Mouse (Mus musculus) midbrain, embryonic 12.5 days (tissue): ENCODE results near the gene Maip1. TPM values are rescaled to one million over a fixed set of nuclear protein-coding genes. Genes with fewer than 3 reads are reported as not detected.

Source experiments
- ATAC-seq: fragments of 200-750 bp; cut with Nextera tagmentation; 2 replicates; pipeline ENCODE4 v1.8.0; 2017; ENCODE audit warnings: low read depth, moderate TSS enrichment, moderate library complexity; ENCODE audit not compliant: low FRiP score
- H3K27ac ChIP-seq: fragments of 300-500 bp; sonication (generic); replicated peaks from 2 replicates; pipeline ENCODE4 v1.5.1; 2016; ENCODE audit warnings: mild to moderate bottlenecking
- H3K27me3 ChIP-seq: fragments of 300-500 bp; sonication (generic); 2 replicates; pipeline ENCODE4 v1.6.1; 2016; ENCODE audit warnings: mild to moderate bottlenecking
- H3K36me3 ChIP-seq: fragments of 300-500 bp; sonication (generic); 2 replicates; pipeline ENCODE4 v1.6.1; 2016
- H3K4me1 ChIP-seq: fragments of 300-500 bp; sonication (generic); 2 replicates; pipeline ENCODE4 v1.6.1; 2016
- H3K4me2 ChIP-seq: fragments of 300-500 bp; sonication (generic); replicated peaks from 2 replicates; pipeline ENCODE4 v1.6.1; 2016; ENCODE audit warnings: mild to moderate bottlenecking, moderate library complexity
- H3K4me3 ChIP-seq: fragments of 300-500 bp; sonication (generic); 2 replicates; pipeline ENCODE4 v1.5.1; 2016; ENCODE audit warnings: mild to moderate bottlenecking
- H3K9ac ChIP-seq: fragments of 300-500 bp; sonication (generic); replicated peaks from 2 replicates; pipeline ENCODE4 v1.6.1; 2016; ENCODE audit warnings: mild to moderate bottlenecking, moderate library complexity
- H3K9me3 ChIP-seq: fragments of 300-500 bp; sonication (generic); 2 replicates; pipeline ENCODE4 v1.6.1; 2016; ENCODE audit warnings: mild to moderate bottlenecking
- WGBS: fragments of 180-500 bp; shearing (Covaris S2); methylation state at CpG from one replicate; pipeline ENCODE4 v1.1.7; 2016; 5-methylcytosine and 5-hydroxymethylcytosine counted together
- polyA plus RNA-seq: library from polyadenylated mRNA; unstranded; fragments of >200 nt; fragmentation: Nextera tagmentation; extraction: Ambion mirVana; gene quantifications from 2 replicates; pipeline ENCODE4 v1.2.1, GENCODE M21; 2016

Maip1 gene
- polyA plus RNA-seq, 1 experiment from 2014 or later, result 19.5 TPM

GRCm38 (mm10) chr1:57390993-57391790, 14.9 kb upstream of the Maip1 start:
- no peaks in the 10 kb centered on the region for H3K27me3 ChIP-seq
- H3K4me1 ChIP-seq, result no peaks in the 10 kb centered on the region; the same call in 1 of the 2 replicates
- ATAC-seq, result no peak
- no peaks in the 10 kb centered on the region for H3K9me3 ChIP-seq
- H3K27ac ChIP-seq, result no peak overlapping the region
- 89% methylated on average over 4 of the region's 4 CpGs for WGBS
- peaks cover 33% of the 10 kb centered on the region for H3K36me3 ChIP-seq
- no peak overlapping the region for H3K9ac ChIP-seq
- no peak overlapping the region for H3K4me2 ChIP-seq
- no peak overlapping the region for H3K4me3 ChIP-seq

- H3K27ac ChIP-seq, result no peak overlapping the region
- ATAC-seq, result no peak
- H3K27me3 ChIP-seq, result no peaks in the 10 kb centered on the region
- peaks cover 41% of the 10 kb centered on the region for H3K36me3 ChIP-seq
- H3K4me1 ChIP-seq, result no peaks in the 10 kb centered on the region; the same call in 1 of the 2 replicates
- no peak overlapping the region for H3K4me3 ChIP-seq
- H3K9ac ChIP-seq, result no peak overlapping the region
- H3K9me3 ChIP-seq, result no peaks in the 10 kb centered on the region
- 90% methylated on average over 4 of the region's 4 CpGs for WGBS
- H3K4me2 ChIP-seq, result no peak overlapping the region
Measured at GRCm38 (mm10) chr1:57392417-57392816, 13.7 kb upstream of the Maip1 start.

- 72% methylated on average over 3 of the region's 3 CpGs for WGBS
- Histone ChIP-seq H3K9ac (no peak overlapping the region), H3K4me1 (no peaks in the 10 kb centered on the region), H3K9me3 (no peaks in the 10 kb centered on the region), H3K27ac (no peak overlapping the region), H3K27me3 (no peaks in the 10 kb centered on the region), H3K4me3 (no peak overlapping the region), H3K36me3 (peaks cover 48% of the 10 kb centered on the region), H3K4me2 (no peak overlapping the region)
- ATAC-seq, result no peak
Measured at GRCm38 (mm10) chr1:57394051-57394450, 12.1 kb upstream of the Maip1 start.

- no peak overlapping the region for H3K9ac ChIP-seq
- peaks cover 32% of the 10 kb centered on the region for H3K36me3 ChIP-seq
- no peak overlapping the region for H3K4me3 ChIP-seq
- 92% methylated on average over 2 of the region's 2 CpGs for WGBS
- no peak for ATAC-seq
- no peaks in the 10 kb centered on the region for H3K27me3 ChIP-seq
- no peaks in the 10 kb centered on the region for H3K9me3 ChIP-seq
- no peaks in the 10 kb centered on the region for H3K4me1 ChIP-seq
- H3K27ac ChIP-seq, result no peak overlapping the region
- no peak overlapping the region for H3K4me2 ChIP-seq
Measured at GRCm38 (mm10) chr1:57400321-57400720, 5.8 kb upstream of the Maip1 start.

GRCm38 (mm10) chr1:57400877-57401276, 5.3 kb upstream of the Maip1 start:
- Histone ChIP-seq H3K36me3 (peaks cover 29% of the 10 kb centered on the region), H3K9ac (no peak overlapping the region), H3K27ac (no peak overlapping the region), H3K4me1 (peaks cover 2% of the 10 kb centered on the region; the same call in 1 of the 2 replicates), H3K4me2 (no peak overlapping the region), H3K27me3 (no peaks in the 10 kb centered on the region), H3K9me3 (no peaks in the 10 kb centered on the region), H3K4me3 (no peak overlapping the region)
- WGBS, result 94% methylated on average over 2 of the region's 2 CpGs
- no peak for ATAC-seq

- Histone ChIP-seq H3K27me3 (no peaks in the 10 kb centered on the region), H3K27ac (no peak overlapping the region), H3K4me2 (no peak overlapping the region), H3K9me3 (no peaks in the 10 kb centered on the region), H3K4me1 (peaks cover 2% of the 10 kb centered on the region; the same call in 1 of the 2 replicates), H3K4me3 (no peak overlapping the region), H3K9ac (no peak overlapping the region), H3K36me3 (peaks cover 21% of the 10 kb centered on the region)
- 94% methylated on average over 5 of the region's 5 CpGs for WGBS
- no peak for ATAC-seq
Measured at GRCm38 (mm10) chr1:57402116-57402515, 4.0 kb upstream of the Maip1 start.

- no peak overlapping the region for H3K27ac ChIP-seq
- WGBS, result 93% methylated on average over 2 of the region's 2 CpGs
- H3K36me3 ChIP-seq, result peaks cover 19% of the 10 kb centered on the region
Measured at GRCm38 (mm10) chr1:57408994-57409393, 2.9 kb downstream of the Maip1 start.

GRCm38 (mm10) chr1:57413397-57413796, 7.3 kb downstream of the Maip1 start:
- H3K9me3 ChIP-seq, result no peaks in the 10 kb centered on the region
- 86% methylated on average over 2 of the region's 2 CpGs for WGBS

More at GRCm38 (mm10) chr1:57408994-57409393, 2.9 kb downstream of the Maip1 start:
- Histone ChIP-seq H3K27me3 (no peaks in the 10 kb centered on the region), H3K4me1 (peaks cover 20% of the 10 kb centered on the region), H3K9ac (no peak overlapping the region), H3K4me3 (no peak overlapping the region), H3K9me3 (no peaks in the 10 kb centered on the region), H3K4me2 (no peak overlapping the region)
- no peak for ATAC-seq

GRCm38 (mm10) chr1:57423696-57424095, 17.6 kb downstream of the Maip1 start:
- H3K27ac ChIP-seq, result no peak overlapping the region
- 7% methylated on average over 1 of the region's 1 CpGs for WGBS
- ATAC-seq, result no peak

More at GRCm38 (mm10) chr1:57413397-57413796, 7.3 kb downstream of the Maip1 start:
- no peak for ATAC-seq
- no peak overlapping the region for H3K27ac ChIP-seq
- no peak overlapping the region for H3K4me3 ChIP-seq
- no peak overlapping the region for H3K9ac ChIP-seq
- no peaks in the 10 kb centered on the region for H3K27me3 ChIP-seq
- peaks cover 43% of the 10 kb centered on the region for H3K36me3 ChIP-seq
- no peak overlapping the region for H3K4me2 ChIP-seq
- peaks cover 8% of the 10 kb centered on the region; the same call in 1 of the 2 replicates for H3K4me1 ChIP-seq

GRCm38 (mm10) chr1:57428368-57429308, 22.5 kb downstream of the Maip1 start:
- no peaks in the 10 kb centered on the region for H3K36me3 ChIP-seq
- 52% methylated on average over 16 of the region's 16 CpGs for WGBS
- ATAC-seq, result peak; percentile 84
- peaks cover 18% of the 10 kb centered on the region for H3K4me1 ChIP-seq
- H3K4me3 ChIP-seq, result no peak overlapping the region
- no peak overlapping the region for H3K9ac ChIP-seq
- H3K27ac ChIP-seq, result no peak overlapping the region
- H3K27me3 ChIP-seq, result peaks cover 7% of the 10 kb centered on the region; the same call in 1 of the 2 replicates
- H3K9me3 ChIP-seq, result no peaks in the 10 kb centered on the region
- H3K4me2 ChIP-seq, result peak overlapping the region; percentile 24

More at GRCm38 (mm10) chr1:57423696-57424095, 17.6 kb downstream of the Maip1 start:
- H3K4me3 ChIP-seq, result no peak overlapping the region
- H3K9me3 ChIP-seq, result no peaks in the 10 kb centered on the region
- H3K4me2 ChIP-seq, result no peak overlapping the region
- peaks cover 5% of the 10 kb centered on the region for H3K4me1 ChIP-seq
- no peaks in the 10 kb centered on the region for H3K36me3 ChIP-seq
- H3K27me3 ChIP-seq, result no peaks in the 10 kb centered on the region
- H3K9ac ChIP-seq, result no peak overlapping the region

GRCm38 (mm10) chr1:57429786-57430483, 23.8 kb downstream of the Maip1 start:
- Histone ChIP-seq H3K27ac (peak overlapping the region; percentile 39; the same call in 1 of the 2 replicates), H3K4me2 (peak overlapping the region; percentile 42), H3K27me3 (peaks cover 7% of the 10 kb centered on the region; the same call in 1 of the 2 replicates), H3K4me1 (peaks cover 18% of the 10 kb centered on the region), H3K4me3 (0 out of 2 replicates have a peak overlapping the region, but pooled peaks have one; percentile 7), H3K9me3 (no peaks in the 10 kb centered on the region), H3K9ac (0 out of 2 replicates have a peak overlapping the region, but pooled peaks have one; percentile 31), H3K36me3 (no peaks in the 10 kb centered on the region)
- WGBS, result 5% methylated on average over 12 of the region's 12 CpGs
- peak; percentile 53; the same call in 1 of the 2 replicates for ATAC-seq
